Mouse (Mus musculus): ENCODE results near the gene Hspa5.

DNA sequence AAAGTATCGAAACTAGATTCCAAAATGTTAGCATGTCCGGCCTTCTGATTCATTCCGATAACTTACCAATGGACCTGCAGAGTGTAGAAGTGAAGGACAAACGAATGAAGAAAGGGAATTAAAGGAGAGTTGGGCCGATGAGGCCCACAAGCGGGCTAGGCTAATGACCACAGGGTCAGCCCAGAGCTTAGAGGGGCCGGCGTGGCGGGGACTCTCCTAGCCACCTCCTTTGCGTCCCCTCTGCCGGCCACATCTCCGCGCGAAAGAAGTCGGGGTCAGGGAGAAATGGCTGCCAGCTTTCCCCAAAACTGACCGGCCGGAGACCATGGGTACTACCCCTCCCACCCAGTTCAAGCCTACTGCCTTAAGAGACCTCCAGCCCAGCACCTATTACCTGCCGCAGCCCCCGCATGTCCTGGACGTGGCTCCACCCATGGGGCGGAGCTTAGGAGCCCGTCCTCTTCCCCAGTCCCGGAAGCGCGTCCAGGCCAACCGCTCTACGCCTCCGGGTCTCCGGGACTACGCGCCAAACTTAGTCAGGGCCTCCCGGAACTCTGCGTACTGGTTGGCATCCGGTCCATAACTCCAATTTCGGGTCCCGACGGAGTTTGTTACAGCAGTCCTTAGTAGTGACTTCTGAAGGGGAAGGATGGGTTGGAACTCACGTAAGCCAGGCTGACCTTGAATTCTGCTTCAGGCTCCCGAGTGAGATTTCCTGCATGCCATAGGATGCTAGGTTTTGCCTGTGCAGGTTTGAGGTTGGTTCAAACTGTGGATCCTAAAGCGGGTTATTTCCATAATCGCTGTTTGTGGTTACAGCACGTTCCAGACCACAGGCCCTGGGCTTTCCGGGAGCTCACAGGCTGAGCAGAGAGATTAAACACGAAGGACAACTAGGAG, 27.8 kb downstream of the Hspa5 start, which contains the start of gene Rabepk:
- no peak for TF ChIP-seq CTCF (conservative IDR thresholded peaks at IDR 0.05; ENCODE audit: low read length)
- no peak for TF ChIP-seq POU5F1 (IDR thresholded peaks at IDR 0.05; ENCODE audit: borderline replicate concordance, low read length)

Data from E14TG2a.4 (cell line).